Mouse (Mus musculus) forebrain, embryonic 11.5 days (tissue): Measurements from ENCODE around the gene Cntnap1. TPM values are rescaled to one million over a fixed set of nuclear protein-coding genes. Genes with fewer than 3 reads are reported as not detected.

Source experiments
- ATAC-seq: fragments of 200-750 bp; cut with Nextera tagmentation; replicated peaks from 2 replicates; pipeline ENCODE4 v1.8.0; 2017; ENCODE audit warnings: moderate TSS enrichment; ENCODE audit not compliant: low FRiP score
- DNase-seq: peaks from one replicate; pipeline ENCODE4 v3.0.0-alpha.2; 2017; ENCODE audit warnings: low spot score
- H3K27ac ChIP-seq: fragments of 300-500 bp; sonication (generic); 2 replicates; pipeline ENCODE4 v1.5.1; 2014; ENCODE audit warnings: low read depth, low read length
- H3K27me3 ChIP-seq: fragments of 300-500 bp; sonication (generic); 2 replicates; pipeline ENCODE4 v1.6.1; 2014; ENCODE audit warnings: mild to moderate bottlenecking, low read length, mixed read lengths; ENCODE audit not compliant: control insufficient read depth, insufficient read depth
- H3K36me3 ChIP-seq: fragments of 300-500 bp; sonication (generic); 2 replicates; pipeline ENCODE4 v1.6.1; 2014; ENCODE audit warnings: mild to moderate bottlenecking, low read length, moderate library complexity, mixed read lengths; ENCODE audit not compliant: control insufficient read depth, insufficient read depth
- H3K4me1 ChIP-seq: fragments of 300-500 bp; sonication (generic); replicated peaks from 2 replicates; pipeline ENCODE4 v1.6.1; 2014; ENCODE audit warnings: low read length, mixed read lengths; ENCODE audit not compliant: control insufficient read depth, insufficient read depth
- H3K4me2 ChIP-seq: fragments of 300-500 bp; sonication (generic); 2 replicates; pipeline ENCODE4 v1.6.1; 2014; ENCODE audit warnings: low read depth, mild to moderate bottlenecking, low read length, moderate library complexity, mixed read lengths; ENCODE audit not compliant: severe bottlenecking
- H3K4me3 ChIP-seq: fragments of 300-500 bp; sonication (generic); 2 replicates; pipeline ENCODE4 v1.5.1; 2014; ENCODE audit warnings: low read depth, low read length
- H3K9ac ChIP-seq: fragments of 300-500 bp; sonication (generic); 2 replicates; pipeline ENCODE4 v1.6.1; 2014; ENCODE audit warnings: low read length
- H3K9me3 ChIP-seq: fragments of 300-500 bp; sonication (generic); 2 replicates; pipeline ENCODE4 v1.6.1; 2016; ENCODE audit warnings: low read length, mixed read lengths; ENCODE audit not compliant: control insufficient read depth
- WGBS: fragments of 180-500 bp; shearing (Covaris S2); extraction: QIAGEN DNeasy Blood & Tissue Kit; methylation state at CpG from one replicate; pipeline ENCODE4 v1.1.7; 2014; 5-methylcytosine and 5-hydroxymethylcytosine counted together
- polyA plus RNA-seq: library from polyadenylated mRNA; unstranded; fragments of >200 nt; fragmentation: Nextera tagmentation; extraction: Ambion mirVana; gene quantifications from 2 replicates; pipeline ENCODE4 v1.2.1, GENCODE M21; 2014

The Cntnap1 gene
- polyA plus RNA-seq, 1 experiment from 2014 or later = 0.55 TPM

DNA sequence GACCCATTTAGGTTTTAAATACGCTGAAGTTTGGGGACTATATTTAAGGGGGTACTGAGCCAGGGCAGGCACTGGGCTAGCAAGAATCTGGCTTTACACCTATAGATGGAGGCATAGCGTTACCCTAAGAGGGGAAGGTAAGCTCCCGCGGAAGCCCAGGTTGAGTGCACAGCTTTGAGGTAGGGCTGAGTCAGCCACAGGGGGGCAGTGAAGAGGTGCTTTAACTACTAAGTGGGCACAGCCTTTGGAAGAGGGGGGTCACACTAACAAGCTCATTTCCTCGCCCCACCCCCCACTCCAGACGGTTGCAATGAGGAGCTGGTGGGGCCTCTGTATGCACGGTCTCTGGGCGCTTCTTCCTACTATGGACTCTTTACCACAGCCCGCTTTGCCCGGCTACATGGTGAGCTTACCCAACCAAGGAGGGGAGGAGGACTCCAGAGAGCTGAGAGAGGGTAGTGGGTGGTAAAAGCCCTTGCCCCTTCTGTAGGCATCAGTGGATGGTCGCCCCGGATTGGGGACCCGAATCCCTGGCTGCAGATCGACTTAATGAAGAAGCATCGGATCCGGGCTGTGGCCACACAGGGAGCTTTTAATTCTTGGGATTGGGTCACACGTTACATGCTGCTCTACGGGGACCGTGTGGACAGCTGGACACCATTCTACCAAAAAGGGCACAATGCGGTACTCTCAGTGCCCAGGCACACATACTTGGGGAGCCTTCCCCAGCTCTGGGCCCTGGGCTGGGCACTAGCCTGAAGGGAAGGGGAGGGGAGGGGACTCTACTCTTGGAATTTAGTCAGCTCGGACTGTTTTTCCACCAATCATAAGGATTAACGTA is 6.8 kb downstream of the Cntnap1 start:
- H3K9ac ChIP-seq = no peak overlapping the region
- 26% methylated on average over 22 of the region's 22 CpGs for WGBS
- ATAC-seq (no peak), DNase-seq (peak; percentile 74)
- H3K4me1 ChIP-seq = peaks cover 23% of the 10 kb centered on the region
- H3K9me3 ChIP-seq = no peaks in the 10 kb centered on the region
- H3K36me3 ChIP-seq = no peaks in the 10 kb centered on the region
- no peak overlapping the region; the same call in 1 of the 2 replicates for H3K4me2 ChIP-seq
- H3K4me3 ChIP-seq = no peak overlapping the region
- H3K27me3 ChIP-seq = peaks cover 64% of the 10 kb centered on the region
- H3K27ac ChIP-seq = no peak overlapping the region

DNA sequence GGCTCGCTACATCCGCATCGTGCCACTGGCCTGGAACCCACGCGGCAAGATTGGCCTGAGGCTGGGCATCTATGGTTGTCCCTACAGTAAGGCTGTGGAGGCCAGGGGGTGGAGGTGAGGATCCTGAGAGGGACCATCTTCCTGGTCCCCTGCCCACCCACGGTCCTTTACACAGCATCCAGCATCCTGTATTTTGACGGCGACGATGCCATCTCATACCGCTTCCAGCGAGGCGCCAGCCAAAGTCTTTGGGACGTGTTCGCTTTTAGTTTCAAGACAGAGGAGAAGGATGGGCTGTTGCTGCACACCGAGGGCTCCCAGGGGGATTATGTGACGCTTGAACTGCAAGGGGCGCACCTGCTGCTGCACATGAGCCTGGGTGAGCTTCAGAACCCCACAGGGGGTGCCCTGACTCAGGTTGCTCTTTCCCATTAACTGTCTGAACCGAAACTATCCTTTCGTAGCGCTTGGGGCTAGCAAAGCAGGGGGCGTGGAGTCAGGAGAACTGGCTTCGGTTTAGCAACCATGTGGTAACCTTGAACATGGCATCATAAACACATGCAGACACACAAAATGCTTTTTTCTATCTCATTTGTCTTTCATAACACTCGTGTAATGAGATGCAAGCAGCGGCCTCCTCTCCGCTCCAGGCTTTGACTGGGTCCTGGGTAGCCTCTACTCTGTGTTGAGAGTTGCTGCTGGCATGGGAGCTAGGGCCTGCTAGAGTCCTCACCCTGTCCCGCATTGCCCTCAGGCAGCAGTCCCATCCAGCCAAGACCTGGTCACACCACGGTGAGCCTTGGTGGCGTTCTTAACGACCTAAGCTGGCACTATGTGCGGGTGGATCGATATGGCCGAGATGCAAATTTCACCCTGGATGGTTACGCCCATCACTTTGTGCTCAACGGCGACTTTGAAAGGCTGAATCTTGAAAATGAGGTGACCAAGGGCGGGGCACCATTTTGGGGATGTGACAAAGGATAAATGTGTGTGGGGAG is 8.0 kb downstream of the Cntnap1 start:
- Histone ChIP-seq H3K36me3 (no peaks in the 10 kb centered on the region), H3K4me3 (no peak overlapping the region)

DNA sequence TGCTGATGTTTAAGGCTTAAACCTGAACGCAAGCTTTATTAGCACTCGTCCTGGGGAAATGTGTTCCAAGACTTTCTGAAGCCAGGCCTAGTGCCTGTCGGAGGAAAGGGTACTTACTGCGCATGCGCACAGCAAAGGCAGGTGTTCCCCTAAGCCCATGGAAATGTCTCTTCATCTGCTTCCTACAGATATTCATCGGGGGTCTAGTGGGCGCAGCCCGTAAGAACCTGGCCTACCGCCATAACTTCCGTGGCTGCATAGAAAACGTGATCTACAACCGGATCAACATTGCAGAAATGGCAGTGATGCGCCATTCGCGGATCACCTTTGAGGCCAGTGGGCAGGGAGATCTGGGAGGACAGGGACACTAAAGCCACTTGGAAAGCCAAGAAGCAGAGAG is 9.0 kb downstream of the Cntnap1 start:
- Histone ChIP-seq H3K9ac (no peak overlapping the region), H3K4me1 (peaks cover 8% of the 10 kb centered on the region)
- WGBS = 79% methylated on average over 15 of the region's 15 CpGs

More for the DNA sequence above, 8.0 kb downstream of the Cntnap1 start:
- Histone ChIP-seq H3K9me3 (no peaks in the 10 kb centered on the region), H3K4me2 (no peak overlapping the region), H3K27ac (no peak overlapping the region), H3K4me1 (peaks cover 16% of the 10 kb centered on the region), H3K9ac (no peak overlapping the region), H3K27me3 (peaks cover 55% of the 10 kb centered on the region)
- 54% methylated on average over 36 of the region's 36 CpGs for WGBS
- DNase-seq (no peak), ATAC-seq (no peak)

DNA sequence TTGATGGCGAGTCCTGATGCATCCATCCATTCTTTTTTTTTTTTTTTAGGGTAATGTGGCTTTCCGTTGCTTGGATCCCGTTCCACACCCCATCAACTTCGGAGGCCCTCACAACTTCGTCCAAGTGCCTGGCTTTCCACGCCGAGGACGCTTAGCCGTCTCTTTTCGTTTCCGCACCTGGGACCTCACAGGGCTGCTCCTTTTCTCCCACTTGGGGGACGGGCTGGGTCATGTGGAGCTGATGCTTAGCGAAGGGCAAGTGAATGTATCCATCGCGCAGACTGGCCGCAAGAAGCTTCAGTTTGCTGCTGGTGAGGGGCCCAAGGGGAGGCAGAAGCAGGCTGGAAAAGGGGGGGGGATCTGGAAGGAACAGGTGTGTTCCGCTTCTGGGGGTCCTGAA is 9.9 kb downstream of the Cntnap1 start:
- 67% methylated on average over 17 of the region's 17 CpGs for WGBS
- DNase-seq = no peak
- H3K9me3 ChIP-seq = no peaks in the 10 kb centered on the region
- H3K4me1 ChIP-seq = peaks cover 6% of the 10 kb centered on the region; the same call in 1 of the 2 replicates
- no peak overlapping the region for H3K4me2 ChIP-seq
- no peak overlapping the region for H3K4me3 ChIP-seq
- H3K27me3 ChIP-seq = peaks cover 40% of the 10 kb centered on the region
- H3K9ac ChIP-seq = no peak overlapping the region
- H3K27ac ChIP-seq = no peak overlapping the region
- no peak for ATAC-seq
- H3K36me3 ChIP-seq = no peaks in the 10 kb centered on the region

More for the DNA sequence above, 9.0 kb downstream of the Cntnap1 start:
- no peak overlapping the region for H3K4me2 ChIP-seq
- no peak for ATAC-seq
- no peaks in the 10 kb centered on the region for H3K9me3 ChIP-seq
- H3K4me3 ChIP-seq = no peak overlapping the region
- no peak for DNase-seq
- no peak overlapping the region for H3K27ac ChIP-seq
- peaks cover 50% of the 10 kb centered on the region for H3K27me3 ChIP-seq
- H3K36me3 ChIP-seq = no peaks in the 10 kb centered on the region

DNA sequence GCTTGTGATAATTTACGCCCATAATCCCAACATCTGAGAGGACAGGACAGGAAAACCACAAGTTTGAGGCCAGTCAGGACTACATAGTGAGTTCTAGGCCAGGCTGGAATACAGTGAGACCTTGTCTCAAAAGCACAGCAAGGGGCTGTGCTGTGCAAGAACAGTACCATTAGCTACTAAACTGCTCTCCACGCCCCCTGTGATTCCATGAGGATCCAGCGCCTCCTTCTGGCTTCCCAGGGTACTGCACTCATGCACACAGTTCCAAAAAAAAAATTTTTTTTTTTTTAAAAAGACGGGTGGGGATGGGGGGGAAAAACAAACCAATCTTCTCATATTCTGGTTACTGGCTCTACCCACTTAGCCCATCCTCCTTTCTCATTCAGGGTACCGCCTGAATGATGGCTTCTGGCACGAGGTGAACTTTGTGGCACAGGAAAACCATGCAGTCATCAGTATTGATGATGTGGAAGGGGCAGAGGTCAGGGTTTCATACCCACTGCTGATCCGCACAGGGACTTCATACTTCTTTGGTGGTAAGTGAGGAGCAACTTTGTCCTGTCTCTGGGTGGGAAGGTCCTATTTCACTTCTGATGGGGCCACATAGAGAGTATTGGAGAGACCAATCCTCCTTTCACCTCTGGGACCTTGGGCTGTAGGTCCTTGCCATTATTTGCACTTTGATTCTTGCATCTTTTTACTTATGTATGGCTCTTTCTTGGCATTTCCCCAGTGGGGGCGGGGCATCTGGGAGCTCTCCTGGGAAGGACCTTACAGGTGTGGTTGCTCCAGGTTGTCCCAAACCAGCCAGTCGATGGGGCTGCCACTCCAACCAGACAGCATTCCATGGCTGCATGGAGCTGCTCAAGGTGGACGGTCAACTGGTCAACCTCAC is 10.8 kb downstream of the Cntnap1 start:
- WGBS = 44% methylated on average over 10 of the region's 10 CpGs
- H3K36me3 ChIP-seq = no peaks in the 10 kb centered on the region
- peaks cover 6% of the 10 kb centered on the region; the same call in 1 of the 2 replicates for H3K4me1 ChIP-seq
- H3K4me3 ChIP-seq = no peak overlapping the region
- ATAC-seq (no peak), DNase-seq (peak; percentile 87)
- H3K27ac ChIP-seq = no peak overlapping the region
- H3K4me2 ChIP-seq = no peak overlapping the region
- no peak overlapping the region for H3K9ac ChIP-seq
- no peaks in the 10 kb centered on the region for H3K9me3 ChIP-seq
- peaks cover 34% of the 10 kb centered on the region for H3K27me3 ChIP-seq

DNA sequence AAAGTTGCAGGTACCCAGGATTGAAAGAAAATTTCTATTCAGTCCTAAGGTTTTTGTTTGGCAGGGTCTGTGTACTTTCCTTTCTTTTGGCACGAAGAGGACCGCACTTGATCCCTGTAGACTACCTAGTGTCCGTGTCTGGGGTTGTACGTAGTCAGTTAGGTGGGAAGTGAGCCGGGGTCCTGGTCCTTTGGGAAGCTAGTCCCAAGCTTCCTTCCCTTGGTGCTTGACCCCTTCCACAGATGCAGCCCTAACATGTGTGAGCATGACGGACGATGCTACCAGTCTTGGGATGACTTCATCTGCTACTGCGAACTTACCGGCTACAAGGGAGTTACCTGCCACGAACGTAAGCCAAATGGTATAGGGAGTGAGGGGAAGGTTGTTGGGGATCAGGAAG is 11.6 kb downstream of the Cntnap1 start:
- Histone ChIP-seq H3K36me3 (no peaks in the 10 kb centered on the region), H3K4me3 (no peak overlapping the region), H3K4me1 (0 out of 2 replicates have a peak, but pooled peaks cover 4% of the 10 kb centered on the region), H3K27ac (no peak overlapping the region), H3K9me3 (no peaks in the 10 kb centered on the region), H3K27me3 (peaks cover 26% of the 10 kb centered on the region), H3K4me2 (no peak overlapping the region), H3K9ac (no peak overlapping the region)
- 90% methylated on average over 11 of the region's 11 CpGs for WGBS
- DNase-seq = no peak
- ATAC-seq = no peak

DNA sequence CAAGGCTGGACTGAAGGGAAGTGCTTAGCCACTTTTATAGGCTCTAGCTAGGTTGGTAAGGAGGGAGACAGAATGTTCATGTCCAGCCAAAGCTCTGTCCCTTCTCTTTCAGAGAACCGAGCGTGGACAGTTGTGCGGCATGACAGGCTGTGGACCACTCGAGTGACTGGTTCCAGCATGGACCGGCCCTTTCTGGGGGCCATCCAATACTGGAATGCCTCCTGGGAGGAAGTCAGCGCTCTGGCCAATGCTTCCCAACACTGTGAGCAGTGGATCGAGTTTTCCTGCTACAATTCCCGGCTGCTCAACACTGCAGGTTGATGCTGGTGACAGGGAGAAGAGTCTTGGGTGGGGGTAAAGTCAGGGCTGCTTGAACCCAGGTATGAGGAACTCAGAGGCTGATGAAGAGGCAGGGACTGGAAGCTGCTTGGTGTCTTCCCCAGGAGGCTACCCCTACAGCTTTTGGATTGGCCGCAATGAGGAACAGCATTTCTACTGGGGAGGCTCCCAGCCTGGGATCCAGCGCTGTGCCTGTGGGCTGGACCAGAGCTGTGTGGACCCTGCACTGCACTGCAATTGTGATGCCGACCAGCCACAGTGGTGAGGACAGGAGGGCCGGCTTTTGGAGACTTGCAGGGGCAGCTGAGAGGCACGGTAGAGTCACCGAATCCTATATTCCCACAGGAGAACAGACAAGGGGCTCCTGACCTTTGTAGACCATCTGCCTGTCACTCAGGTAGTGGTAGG is 12.6 kb downstream of the Cntnap1 start:
- H3K27ac ChIP-seq = no peak overlapping the region
- H3K9ac ChIP-seq = no peak overlapping the region
- no peaks in the 10 kb centered on the region for H3K9me3 ChIP-seq
- H3K4me2 ChIP-seq = no peak overlapping the region
- H3K36me3 ChIP-seq = no peaks in the 10 kb centered on the region
- H3K27me3 ChIP-seq = peaks cover 16% of the 10 kb centered on the region
- 0 out of 2 replicates have a peak, but pooled peaks cover 2% of the 10 kb centered on the region for H3K4me1 ChIP-seq
- H3K4me3 ChIP-seq = no peak overlapping the region
- no peak for ATAC-seq
- DNase-seq = no peak
- WGBS = 76% methylated on average over 14 of the region's 14 CpGs
